ENCODE assay signal across 8 mouse cellular contexts in genomic region chr10:120551851-120552281, GRCm38 (mm10).
DNase-seq lines count a peak whose midpoint lies in the region; ATAC-seq lines count a peak whose summit lies in the region.

No protein-coding gene starts in this region.

- H3K27me3 ChIP-seq in kidney, embryonic 14.5 days (ENCODE audit: control insufficient read depth, insufficient read depth, low read length): no peaks in the 10 kb centered on the region; the same call in 1 of the 2 replicates
- no peaks in the 10 kb centered on the region; the same call in 1 of the 2 replicates for H3K27me3 ChIP-seq in hindbrain, embryonic 10.5 days (ENCODE audit: insufficient read depth, poor library complexity, severe bottlenecking)
- H3K27me3 ChIP-seq in liver, embryonic 16.5 days (ENCODE audit: control insufficient read depth, insufficient read depth, low read depth, low read length): peaks cover 22% of the 10 kb centered on the region

- H3K4me2 ChIP-seq in kidney, embryonic 14.5 days (replicated peaks; ENCODE audit: low read depth, low read length): peak overlapping the region; percentile 98
- H3K4me2 ChIP-seq in liver, embryonic 16.5 days (ENCODE audit: low read depth, low read length): peak overlapping the region; percentile 74

- H3K27ac ChIP-seq in kidney, embryonic 14.5 days (ENCODE audit: low read depth, low read length): peak overlapping the region; percentile 89
- H3K27ac ChIP-seq in hindbrain, embryonic 10.5 days: peak overlapping the region; percentile 90
- H3K27ac ChIP-seq in liver, embryonic 16.5 days (ENCODE audit: low read length): no peak overlapping the region

- H3K4me1 ChIP-seq in kidney, embryonic 14.5 days (ENCODE audit: control insufficient read depth, insufficient read depth, low read length): 0 out of 2 replicates have a peak, but pooled peaks cover 3% of the 10 kb centered on the region
- peaks cover 29% of the 10 kb centered on the region for H3K4me1 ChIP-seq in hindbrain, embryonic 10.5 days (replicated peaks)
- H3K4me1 ChIP-seq in liver, embryonic 16.5 days (ENCODE audit: control insufficient read depth, low read depth, low read length): no peaks in the 10 kb centered on the region; the same call in none of the 2 replicates

- no peaks in the 10 kb centered on the region for H3K9me3 ChIP-seq in kidney, embryonic 14.5 days (ENCODE audit: control insufficient read depth, low read length)
- H3K9me3 ChIP-seq in hindbrain, embryonic 10.5 days: no peaks in the 10 kb centered on the region
- no peaks in the 10 kb centered on the region for H3K9me3 ChIP-seq in liver, embryonic 16.5 days (replicated peaks; ENCODE audit: control insufficient read depth, low read length)

- intact Hi-C loops in gastrocnemius, postnatal 36 days (cut with DNase I): no loop called here

- H3K9ac ChIP-seq in kidney, embryonic 14.5 days (ENCODE audit: low read depth, low read length): peak overlapping the region; percentile 79
- H3K9ac ChIP-seq in liver, embryonic 16.5 days (ENCODE audit: low read depth, low read length): no peak overlapping the region

- no peaks in the 10 kb centered on the region for H3K36me3 ChIP-seq in kidney, embryonic 14.5 days (ENCODE audit: control insufficient read depth, insufficient read depth, low read length)
- no peaks in the 10 kb centered on the region for H3K36me3 ChIP-seq in hindbrain, embryonic 10.5 days
- no peaks in the 10 kb centered on the region for H3K36me3 ChIP-seq in liver, embryonic 16.5 days (ENCODE audit: control insufficient read depth, insufficient read depth)

- peak overlapping the region; percentile 53 for H3K4me3 ChIP-seq in kidney, embryonic 14.5 days (ENCODE audit: low read length)
- H3K4me3 ChIP-seq in hindbrain, embryonic 10.5 days: peak overlapping the region; percentile 71
- H3K4me3 ChIP-seq in liver, embryonic 16.5 days (ENCODE audit: low read depth, low read length): peak overlapping the region; percentile 54

- under 1% methylated on average over 18 of the region's 18 CpGs for WGBS in kidney, embryonic 14.5 days
- WGBS in hindbrain, embryonic 10.5 days: under 1% methylated on average over 18 of the region's 18 CpGs
- 2% methylated on average over 18 of the region's 18 CpGs for WGBS in liver, embryonic 16.5 days (ENCODE audit: insufficient replicate concordance)

- peak; percentile 30; the same call in 1 of the 2 replicates for ATAC-seq in kidney, embryonic 14.5 days (ENCODE audit: low FRiP score, low TSS enrichment)
- no peak for ATAC-seq in liver, embryonic 16.5 days (ENCODE audit: low read depth)
- no peak for ATAC-seq in cerebellum, adult (ENCODE audit: insufficient number of reproducible peaks, low FRiP score, low TSS enrichment)

- DNase-seq in kidney, postnatal 25 days: no peak
- DNase-seq in embryo, embryonic 10 days (ENCODE audit: low spot score): peak; percentile 81
- DNase-seq in hindbrain, embryonic 10.5 days (ENCODE audit: low spot score): peak; percentile 68
- no peak for DNase-seq in thymus, postnatal 36 days
- no peak for DNase-seq in gastrocnemius, postnatal 36 days

Comparison
In these comparisons a context has a peak if more than half of its experiments do, and no peak if none do; other contexts are left out.
1. DNase-seq: peak in embryo, embryonic 10 days (single experiment) and hindbrain, embryonic 10.5 days (single experiment); none in kidney, postnatal 25 days (0 of 2), thymus, postnatal 36 days (0 of 2) and gastrocnemius, postnatal 36 days (0 of 2).
2. Peak in every context shown above with its lines, with median percentiles within 50 percentile points of each other: H3K4me3 ChIP-seq.